Mouse (Mus musculus): ENCODE data around the gene Nr1h4.

- TF ChIP-seq CTCF (IDR thresholded peaks at IDR 0.05; ENCODE audit: borderline replicate concordance, extremely low read depth, insufficient read depth, insufficient read length) (no peak), POLR2A (IDR thresholded peaks at IDR 0.05; ENCODE audit: borderline replicate concordance, extremely low read depth, insufficient read depth, insufficient read length, poor library complexity, severe bottlenecking) (no peak)
These were observed 28.3 kb downstream of the Nr1h4 start for GRCm38 (mm10) chr10:89504952-89505591.
